Mouse (Mus musculus): ENCODE measurements at regions not wholly inside any gene's neighbourhood (a gene's known extent, or its start where the extent isn't known, plus 50 kb on each side); places are given as distances from the start of the nearest gene placed in this dataset.
A peak's percentile ranks its signal among the peaks of the same experiment; 100 is the strongest.

GRCm38 (mm10) chr16:18683556-18683955 lies 53.8 kb upstream of the Sept5 start:
- no peak for DNase-seq (ENCODE audit: low spot score in 2 of 2)

- no peak for DNase-seq (ENCODE audit: low spot score in 2 of 2)
Observed at GRCm38 (mm10) chr16:18686044-18686761, 56.4 kb upstream of the Sept5 start.

GRCm38 (mm10) chr16:18686916-18687315 lies 57.2 kb upstream of the Sept5 start:
- peak; percentile 35 to 62 for DNase-seq (ENCODE audit: low spot score in 2 of 2)

- peak; percentile 39 to 72 for DNase-seq (ENCODE audit: low spot score in 2 of 2)
Observed at GRCm38 (mm10) chr16:18687367-18687766, 57.6 kb upstream of the Sept5 start.

GRCm38 (mm10) chr16:18695596-18695995 lies 65.8 kb upstream of the Sept5 start:
- no peak for DNase-seq (ENCODE audit: low spot score in 2 of 2)

GRCm38 (mm10) chr16:18696074-18696819 lies 66.5 kb upstream of the Sept5 start:
- peak; percentile 87 to 92 for DNase-seq (ENCODE audit: low spot score in 2 of 2)

GRCm38 (mm10) chr16:18696820-18697168 lies 67.0 kb upstream of the Sept5 start:
- no peak for DNase-seq (ENCODE audit: low spot score in 2 of 2)

GRCm38 (mm10) chr16:18704126-18704525 lies 72.5 kb upstream of the Cldn5 start:
- no peak for DNase-seq (ENCODE audit: low spot score in 2 of 2)

- no peak for DNase-seq (ENCODE audit: low spot score in 2 of 2)
Observed at GRCm38 (mm10) chr16:18705028-18705648, 71.5 kb upstream of the Cldn5 start.

GRCm38 (mm10) chr16:18711637-18712125 lies 65.0 kb upstream of the Cldn5 start:
- DNase-seq (ENCODE audit: low spot score in 2 of 2) = no peak

- no peak for DNase-seq (ENCODE audit: low spot score in 2 of 2)
Observed at GRCm38 (mm10) chr16:18713017-18713416, 63.6 kb upstream of the Cldn5 start.

GRCm38 (mm10) chr16:18715381-18715780 lies 61.3 kb upstream of the Cldn5 start:
- DNase-seq (ENCODE audit: low spot score in 2 of 2) = no peak

- DNase-seq (ENCODE audit: low spot score in 2 of 2) = no peak
Observed at GRCm38 (mm10) chr16:18718040-18718439, 58.6 kb upstream of the Cldn5 start.

- no peak for DNase-seq (ENCODE audit: low spot score in 2 of 2)
Observed at GRCm38 (mm10) chr16:18720433-18721233, 56.0 kb upstream of the Cldn5 start.

GRCm38 (mm10) chr16:18723186-18723843 lies 53.3 kb upstream of the Cldn5 start:
- DNase-seq (ENCODE audit: low spot score in 2 of 2) = no peak

- DNase-seq (ENCODE audit: low spot score in 2 of 2) = peak in 1 of 2 experiments; percentile 14
Observed at GRCm38 (mm10) chr16:18723874-18724273, 52.8 kb upstream of the Cldn5 start.

- no peak for DNase-seq (ENCODE audit: low spot score in 2 of 2)
Observed at GRCm38 (mm10) chr16:18724706-18725105, 51.9 kb upstream of the Cldn5 start.

All from cerebellum, postnatal 4 days (tissue).